Mouse (Mus musculus) brown adipose tissue, adult 24 weeks (tissue): Measurements from ENCODE around the gene Gaa. TPM values are rescaled to one million over a fixed set of nuclear protein-coding genes. Genes with fewer than 3 reads are reported as not detected.
"Not testable (repeated sequence)": the region's sequence is repeated elsewhere in the genome, so short reads cannot be mapped to it uniquely, and the experiment has no call there.

Source experiments
- H3K27ac ChIP-seq: fragments of 200-500 bp; replicated peaks from 2 replicates; pipeline ENCODE4 v1.5.1; 2012; ENCODE audit warnings: low read depth, mild to moderate bottlenecking, low read length
- H3K4me1 ChIP-seq: fragments of 200-500 bp; 2 replicates; pipeline ENCODE4 v1.6.1; 2012; ENCODE audit warnings: low read length, mixed read lengths; ENCODE audit not compliant: control insufficient read depth, insufficient read depth, insufficient read length
- H3K4me3 ChIP-seq: fragments of 200-500 bp; 2 replicates; pipeline ENCODE4 v1.5.1; 2012; ENCODE audit warnings: low read depth, mild to moderate bottlenecking, low read length, moderate library complexity; ENCODE audit not compliant: insufficient read depth
- polyA plus RNA-seq: library from polyadenylated mRNA; stranded (reverse); fragments of >200 nt; gene quantifications from 2 replicates; pipeline ENCODE4 v1.2.4, GENCODE M21; 2012; ENCODE audit not compliant: missing spikeins, insufficient read depth, insufficient read length

Gene Gaa
- polyA plus RNA-seq, 1 experiment = 31.9 TPM

DNA sequence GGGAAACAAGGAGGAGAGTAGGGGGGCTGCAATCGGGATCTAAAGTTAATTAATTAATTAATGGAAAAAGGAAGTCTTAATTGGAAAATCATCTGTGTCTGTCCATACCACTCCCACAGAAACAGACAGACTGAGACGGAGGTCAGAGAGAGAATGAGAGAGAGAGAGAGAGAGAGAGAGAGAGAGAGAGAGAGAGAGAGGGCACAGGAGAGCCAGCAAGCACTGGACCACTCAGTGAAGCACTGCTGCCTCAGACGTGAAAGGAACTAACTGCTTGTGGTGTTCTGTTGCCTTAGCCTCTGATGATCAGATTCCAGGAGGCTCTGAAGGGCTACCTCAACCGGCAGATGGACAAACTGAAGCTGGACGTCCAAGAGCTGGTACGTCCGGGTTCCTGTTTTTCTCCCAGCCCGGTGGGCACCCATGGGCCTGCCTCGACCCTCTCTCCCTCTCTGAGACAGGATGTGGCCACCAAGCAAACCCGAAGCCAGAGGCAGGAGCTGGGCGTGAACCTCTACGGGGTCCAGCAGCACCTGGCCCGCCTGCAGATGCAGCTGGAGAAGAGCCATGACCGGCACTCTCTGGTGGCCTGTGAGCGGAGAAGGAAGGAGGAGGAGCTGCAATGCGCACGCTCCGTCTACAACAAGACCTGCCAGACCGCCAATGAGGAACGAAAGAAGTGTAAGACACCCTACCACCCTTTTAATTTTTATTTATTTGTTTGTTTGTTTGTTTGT is 30.0 kb upstream of the Gaa start:
- Histone ChIP-seq H3K27ac (no peak overlapping the region), H3K4me1 (no peaks in the 10 kb centered on the region), H3K4me3 (peak overlapping the region; percentile 53)

DNA sequence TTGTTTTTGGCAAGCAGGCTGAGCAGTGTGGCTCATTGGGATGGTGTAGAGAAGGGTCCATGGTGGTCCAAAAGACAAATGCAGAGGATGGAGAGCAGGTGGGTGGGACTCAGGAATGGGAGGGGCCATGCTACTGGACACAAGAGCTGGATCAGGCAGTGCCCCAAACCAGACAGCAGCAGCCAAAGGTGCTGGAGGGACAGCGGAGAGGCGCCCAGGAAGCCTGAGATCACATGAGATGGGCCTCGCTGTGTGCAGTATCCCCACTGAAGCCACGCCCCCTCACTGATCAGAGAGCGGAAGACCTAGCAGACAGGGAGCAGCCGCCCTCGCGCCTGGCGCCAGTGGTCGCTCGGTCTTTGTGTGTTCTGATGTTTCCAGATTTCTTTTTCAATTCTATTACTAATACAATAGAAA is 29.4 kb upstream of the Gaa start:
- H3K27ac ChIP-seq = no peak overlapping the region
- H3K4me3 ChIP-seq = peak overlapping the region; percentile 42
- no peaks in the 10 kb centered on the region for H3K4me1 ChIP-seq

DNA sequence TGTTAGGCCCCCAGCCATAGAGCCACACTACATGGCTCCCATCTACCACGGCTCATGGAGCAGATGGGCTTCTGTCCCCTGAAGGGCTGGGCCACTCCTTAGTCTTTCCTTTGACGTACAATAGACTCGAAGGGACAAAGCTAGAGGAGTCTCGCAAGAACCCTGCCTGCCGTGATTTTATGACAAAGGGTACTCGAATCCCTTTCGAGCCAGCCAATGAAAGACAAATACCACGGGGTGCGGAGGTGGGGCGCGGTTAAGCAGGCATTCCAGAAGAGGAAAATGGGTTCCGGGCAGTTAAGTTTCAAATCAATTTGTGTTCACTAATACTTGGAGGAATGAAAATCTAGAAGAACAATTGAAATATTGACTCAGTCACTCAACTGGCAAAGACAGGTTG is 28.2 kb upstream of the Gaa start:
- Histone ChIP-seq H3K27ac (no peak overlapping the region), H3K4me3 (no peak overlapping the region), H3K4me1 (no peaks in the 10 kb centered on the region)

DNA sequence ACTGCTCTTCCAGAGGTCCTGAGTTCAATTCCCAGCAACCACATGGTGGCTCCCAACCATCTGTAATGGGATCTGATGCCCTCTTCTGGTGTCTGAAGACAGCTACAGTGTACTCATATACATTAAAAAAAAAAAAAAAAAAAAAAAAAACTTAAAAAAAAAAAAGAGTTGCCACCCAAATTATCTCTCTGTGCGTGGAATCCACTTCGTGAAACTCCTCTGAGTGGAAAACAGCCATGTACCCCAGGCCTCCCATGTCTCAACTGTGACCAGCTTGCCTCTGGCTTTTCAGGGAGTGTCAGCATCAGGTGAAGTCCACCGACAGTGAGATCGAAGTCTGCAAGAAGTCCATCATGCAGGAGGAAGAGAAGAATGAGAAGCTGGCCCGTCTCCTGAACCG is 22.1 kb upstream of the Gaa start:
- not testable (repeated sequence) for H3K4me1 ChIP-seq, H3K27ac ChIP-seq, H3K4me3 ChIP-seq

DNA sequence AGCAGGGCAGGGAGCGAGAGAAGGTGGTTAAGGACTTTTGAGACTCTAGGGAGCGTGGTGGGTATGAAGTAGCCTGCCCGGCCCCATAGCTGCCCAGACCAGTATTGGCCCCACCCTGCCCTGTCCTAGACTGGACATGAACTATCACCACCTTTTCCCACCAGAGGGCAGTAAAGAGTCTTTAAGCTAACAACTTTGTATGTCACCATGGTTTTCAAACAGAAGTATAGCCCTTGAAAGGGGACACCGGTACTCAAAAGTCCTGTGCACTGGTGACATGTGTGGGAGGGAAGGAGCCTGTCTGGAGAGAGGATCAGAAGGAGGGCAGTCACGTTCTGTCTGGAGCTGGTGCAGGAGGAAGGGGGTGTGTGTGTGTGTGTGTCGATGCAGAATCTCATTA is 18.7 kb upstream of the Gaa start:
- Histone ChIP-seq H3K4me3 (no peak overlapping the region), H3K4me1 (no peaks in the 10 kb centered on the region), H3K27ac (no peak overlapping the region)

DNA sequence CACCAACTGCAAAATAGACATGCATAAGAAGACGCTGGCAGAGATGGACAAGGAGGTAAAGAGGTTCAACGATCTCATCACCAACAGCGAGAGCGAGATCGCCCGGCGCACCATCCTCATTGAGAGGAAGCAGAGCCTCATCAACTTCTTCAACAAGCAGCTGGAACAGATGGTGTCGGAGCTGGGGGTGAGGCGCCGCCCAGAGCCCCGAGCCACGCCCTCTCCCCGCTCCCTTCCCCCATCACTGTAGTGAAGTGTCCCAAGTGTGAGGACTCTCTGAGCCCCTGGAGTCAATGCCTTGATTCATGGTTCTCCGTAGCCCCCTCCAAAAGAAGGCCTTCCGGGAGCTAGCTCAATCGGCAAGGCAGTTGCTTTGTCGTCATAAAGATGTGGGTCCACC is 16.7 kb upstream of the Gaa start:
- Histone ChIP-seq H3K27ac (no peak overlapping the region), H3K4me1 (no peaks in the 10 kb centered on the region), H3K4me3 (no peak overlapping the region)

DNA sequence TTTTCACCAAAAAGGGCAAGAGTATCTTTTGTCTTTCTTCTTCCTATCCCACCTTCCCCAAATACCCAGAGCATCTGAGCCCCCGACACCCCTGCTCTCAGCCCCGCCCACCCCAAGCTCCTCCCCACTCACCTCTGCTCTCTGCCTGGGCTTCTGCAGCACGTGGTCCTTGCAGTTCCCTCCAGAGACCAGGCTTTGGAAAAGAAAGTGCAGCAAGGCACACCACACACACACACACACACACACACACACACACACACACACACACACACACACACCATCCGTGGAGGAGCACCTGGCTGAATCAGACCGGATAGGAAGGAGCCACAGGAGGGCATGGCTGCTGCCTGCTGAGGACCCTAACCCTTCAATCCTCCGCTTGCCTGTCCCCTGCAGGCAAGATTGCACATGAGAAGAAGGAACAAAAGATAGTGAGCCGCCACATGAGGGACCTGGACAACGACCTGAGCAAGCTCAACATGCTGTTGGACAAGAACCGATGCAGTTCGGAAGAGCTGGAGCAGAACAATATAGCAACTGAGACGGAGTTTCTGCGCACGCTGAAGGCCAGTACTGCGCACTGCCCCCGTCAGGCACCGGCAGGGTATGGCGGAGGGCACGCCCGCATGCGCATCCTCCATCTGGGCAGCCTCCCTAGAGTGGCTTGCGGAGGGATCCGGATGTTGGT is 14.7 kb upstream of the Gaa start:
- no peak overlapping the region for H3K4me3 ChIP-seq
- no peaks in the 10 kb centered on the region for H3K4me1 ChIP-seq
- no peak overlapping the region for H3K27ac ChIP-seq

DNA sequence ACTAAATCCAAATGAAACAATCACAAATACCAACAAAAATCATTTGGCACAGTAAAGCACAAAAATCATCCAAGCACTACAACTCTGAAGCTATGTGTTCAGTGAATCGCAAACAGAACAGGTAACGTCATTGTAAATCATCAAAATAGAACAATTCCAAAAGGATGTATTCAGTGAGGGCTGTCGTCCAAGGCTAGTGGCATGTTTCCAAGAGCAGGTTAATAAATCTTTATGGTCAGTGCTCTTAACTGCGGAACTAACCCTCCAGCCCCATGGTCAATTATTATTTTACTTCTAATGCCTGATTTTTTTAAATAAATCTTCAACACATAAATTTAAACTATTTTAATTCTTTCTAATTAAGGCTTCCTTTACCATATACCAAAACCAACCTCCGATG is 11.1 kb upstream of the Gaa start:
- H3K4me1 ChIP-seq, H3K27ac ChIP-seq, H3K4me3 ChIP-seq: not testable (repeated sequence)

DNA sequence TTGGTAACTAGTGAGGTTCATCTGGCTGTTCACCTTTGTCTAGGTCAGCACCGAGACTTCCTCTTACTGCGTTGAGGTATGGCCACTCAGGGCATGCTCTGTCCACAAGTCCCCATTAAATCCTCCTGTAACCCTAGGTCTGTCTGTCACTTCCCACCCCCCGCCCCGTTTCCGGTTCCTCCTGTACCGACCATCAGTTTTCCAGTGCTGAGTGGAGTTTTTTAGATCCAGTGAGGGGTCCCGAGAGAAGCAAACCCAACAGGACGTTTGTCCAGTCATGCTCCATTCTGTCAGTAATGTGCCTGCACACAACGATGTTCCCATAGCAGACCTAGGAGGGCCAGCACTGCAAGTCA is 9.5 kb upstream of the Gaa start:
- no peaks in the 10 kb centered on the region for H3K4me1 ChIP-seq
- no peak overlapping the region for H3K4me3 ChIP-seq
- H3K27ac ChIP-seq = no peak overlapping the region

DNA sequence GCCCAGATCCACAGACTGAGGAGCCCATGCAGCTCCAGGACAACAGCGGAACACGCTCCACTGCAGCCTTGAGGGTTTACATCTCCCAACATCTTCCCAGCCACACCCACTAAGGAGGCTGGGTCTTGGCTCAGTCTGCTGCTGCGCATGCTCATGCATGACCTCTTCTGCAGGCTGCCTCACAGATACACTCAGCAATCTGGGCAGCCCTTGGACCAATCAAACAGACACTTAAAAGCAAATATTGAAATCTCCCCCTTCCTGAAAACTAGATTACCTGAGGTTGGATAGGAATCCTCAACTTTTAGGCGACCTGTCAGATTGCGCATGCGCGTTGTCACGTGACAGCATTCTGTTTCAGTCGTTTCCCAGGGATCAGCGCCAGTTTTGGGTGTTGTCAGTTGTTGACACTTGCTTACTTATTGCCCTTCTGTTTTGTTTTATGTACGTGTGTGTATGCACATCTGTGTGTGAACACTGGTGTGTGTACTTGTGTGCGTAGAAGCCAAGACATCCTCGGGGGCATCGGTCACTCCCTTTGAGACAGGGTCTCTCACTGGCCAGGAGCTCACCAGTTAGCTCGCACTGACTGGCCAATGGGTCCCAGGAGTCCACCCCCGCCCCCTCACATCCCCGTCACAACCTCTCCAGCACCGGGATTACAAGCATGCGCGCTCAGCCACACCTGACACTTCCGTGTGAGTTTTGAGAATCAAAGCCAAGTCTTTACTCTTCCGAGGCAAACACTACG is 8.9 kb upstream of the Gaa start:
- peak overlapping the region; percentile 56 for H3K4me3 ChIP-seq
- no peaks in the 10 kb centered on the region for H3K4me1 ChIP-seq
- H3K27ac ChIP-seq = peak overlapping the region; percentile 68

DNA sequence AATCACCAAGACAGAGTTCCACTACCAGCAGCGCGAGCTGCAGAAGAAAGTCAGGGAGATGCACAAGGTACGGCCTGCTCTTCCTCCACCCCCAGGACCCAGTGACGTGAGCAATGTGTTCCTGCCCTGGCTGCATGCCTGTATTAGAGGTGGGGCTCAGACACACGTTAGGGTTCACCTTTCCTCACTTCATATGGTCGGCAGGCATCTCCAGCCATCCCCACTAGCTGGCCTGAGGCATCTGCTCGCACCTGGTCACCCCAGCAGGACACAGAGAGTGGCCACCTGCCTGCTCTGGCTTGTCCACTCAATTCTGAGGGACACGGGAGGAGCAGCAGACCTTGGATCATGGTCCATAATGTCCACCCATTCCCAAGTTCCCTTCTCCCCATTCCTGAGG is 7.7 kb upstream of the Gaa start:
- Histone ChIP-seq H3K27ac (no peak overlapping the region), H3K4me3 (no peak overlapping the region), H3K4me1 (no peaks in the 10 kb centered on the region)

DNA sequence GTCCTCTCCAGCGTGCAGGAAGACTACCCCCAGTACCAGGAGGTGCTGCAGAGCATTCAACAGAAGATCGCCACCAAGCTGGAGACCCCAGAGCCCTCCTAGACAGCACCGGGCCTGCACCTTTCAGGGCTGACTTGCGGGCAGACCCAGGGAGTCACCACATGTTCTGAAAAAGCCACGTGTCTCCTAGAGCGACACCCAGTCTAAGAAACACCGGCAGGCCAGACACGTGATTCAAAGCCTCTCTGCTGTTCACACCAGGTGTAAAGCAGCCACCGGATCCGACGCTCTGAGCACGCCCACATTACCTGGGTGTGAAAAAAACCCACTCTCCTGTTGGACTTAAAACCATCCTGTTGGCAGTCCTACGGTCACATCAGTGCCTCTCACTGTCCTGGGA is 3.3 kb upstream of the Gaa start:
- Histone ChIP-seq H3K4me3 (no peak overlapping the region), H3K4me1 (no peaks in the 10 kb centered on the region; the same call in 1 of the 2 replicates), H3K27ac (no peak overlapping the region)

DNA sequence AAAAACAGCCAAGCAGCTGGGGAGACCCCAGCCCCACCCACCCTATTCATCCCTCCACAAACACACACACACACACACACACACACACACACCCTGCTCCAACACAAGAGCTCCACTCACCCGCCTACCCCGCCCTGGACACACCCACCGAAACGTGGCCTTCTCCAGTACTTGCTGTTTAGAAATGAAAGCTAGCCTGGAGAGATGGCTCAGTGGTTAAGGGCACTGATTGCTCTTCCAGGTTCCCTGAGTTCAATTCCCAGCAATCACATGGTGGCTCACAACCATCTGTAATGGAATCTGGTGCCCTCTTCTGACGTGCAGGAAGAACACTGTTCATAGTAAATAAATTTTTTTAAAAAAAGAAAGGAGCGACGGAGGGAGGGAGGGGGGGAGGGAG is 1.9 kb upstream of the Gaa start:
- no peak overlapping the region for H3K4me3 ChIP-seq
- no peaks in the 10 kb centered on the region; the same call in 1 of the 2 replicates for H3K4me1 ChIP-seq
- no peak overlapping the region for H3K27ac ChIP-seq

DNA sequence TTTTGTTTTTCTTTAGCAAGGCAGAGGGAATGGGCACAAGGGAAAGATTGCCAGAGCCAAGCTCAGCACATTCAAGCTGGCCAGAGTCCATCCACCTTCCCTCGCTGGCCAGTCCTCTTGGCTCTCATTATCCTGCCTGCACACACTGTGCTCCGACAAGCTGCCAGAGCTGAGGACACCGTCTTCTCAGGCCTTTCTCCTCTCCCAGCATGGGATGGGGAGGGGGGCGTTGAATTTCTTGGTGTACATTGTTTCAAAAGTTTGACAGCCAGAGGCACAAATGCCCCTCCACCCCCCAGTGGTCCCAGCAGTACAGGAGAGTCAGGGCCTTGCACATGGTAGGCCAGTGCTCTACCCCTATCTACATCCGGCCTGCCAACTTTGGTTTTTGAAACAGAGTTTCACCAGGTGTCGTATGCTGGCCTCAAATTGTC is 429 bp upstream of the Gaa start:
- no peak overlapping the region for H3K27ac ChIP-seq

DNA sequence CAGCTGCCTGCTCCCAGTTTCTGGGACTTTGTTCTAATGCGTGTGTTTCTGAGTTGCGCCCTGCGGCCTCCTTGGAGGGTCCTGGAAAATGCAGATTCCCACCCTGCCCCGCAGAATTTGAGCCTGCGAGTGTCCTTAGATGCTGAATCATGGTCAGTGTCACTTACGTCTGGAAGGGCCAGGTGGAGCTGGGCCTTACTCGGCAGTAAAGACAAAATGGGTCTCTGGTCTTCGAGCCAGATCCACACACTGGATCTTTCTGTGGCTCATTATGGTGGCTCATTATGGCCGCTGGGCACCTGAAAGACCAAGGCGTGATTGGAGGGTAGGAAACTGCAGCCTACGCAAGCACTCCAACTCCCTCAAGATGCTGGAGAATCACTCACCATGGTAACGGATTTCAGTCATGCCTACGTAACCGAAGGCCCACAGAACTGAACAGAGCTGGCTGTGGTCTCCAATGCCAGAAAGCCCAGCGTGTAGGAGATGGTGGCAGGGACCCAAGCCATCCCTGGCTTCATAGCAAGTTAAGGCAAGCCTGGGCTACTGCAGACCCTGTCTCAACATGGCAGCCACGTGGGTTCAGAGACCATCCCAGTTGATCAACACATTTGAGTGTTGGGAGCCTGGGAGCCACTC is 989 bp downstream of the Gaa start:
- Histone ChIP-seq H3K4me1 (no peaks in the 10 kb centered on the region; the same call in 1 of the 2 replicates), H3K27ac (0 out of 2 replicates have a peak overlapping the region, but pooled peaks have one; percentile 15), H3K4me3 (peak overlapping the region; percentile 78)

More for the DNA sequence above, 429 bp upstream of the Gaa start:
- Histone ChIP-seq H3K4me1 (no peaks in the 10 kb centered on the region; the same call in 1 of the 2 replicates), H3K4me3 (no peak overlapping the region)
